Mouse (Mus musculus) 416B (cell line): ENCODE measurements around the gene AB124611.
"Not testable (repeated sequence)": the region's sequence is repeated elsewhere in the genome, so short reads cannot be mapped to it uniquely, and the experiment has no call there.

ENCODE experiments used
- DNase-seq: peaks from one replicate; pipeline ENCODE4 v3.0.0; 2011; ENCODE audit warnings: low read depth

Gene AB124611

GRCm38 (mm10) chr9:21525142-21525936 lies 637 bp upstream of the AB124611 start:
- DNase-seq, result peak; percentile 76

- no peak for DNase-seq
These were observed 613 bp downstream of the AB124611 start for GRCm38 (mm10) chr9:21526634-21526944.

GRCm38 (mm10) chr9:21527100-21527801 lies 1.3 kb downstream of the AB124611 start:
- peak; percentile 47 for DNase-seq

GRCm38 (mm10) chr9:21527917-21528324 lies 1.9 kb downstream of the AB124611 start:
- peak; percentile 77 for DNase-seq

- DNase-seq, result no peak
These were observed 10.5 kb downstream of the AB124611 start for GRCm38 (mm10) chr9:21536501-21536900.

GRCm38 (mm10) chr9:21537009-21537408 lies 11.0 kb downstream of the AB124611 start:
- DNase-seq, result no peak

GRCm38 (mm10) chr9:21539981-21540753 lies 14.2 kb downstream of the AB124611 start:
- DNase-seq, result no peak

- DNase-seq, result not testable (repeated sequence)
These were observed 16.0 kb downstream of the AB124611 start for GRCm38 (mm10) chr9:21542001-21542400.

GRCm38 (mm10) chr9:21545351-21545915 lies 19.5 kb downstream of the AB124611 start:
- no peak for DNase-seq

- DNase-seq, result peak; percentile 99
These were observed 20.2 kb downstream of the AB124611 start for GRCm38 (mm10) chr9:21545916-21546788.

GRCm38 (mm10) chr9:21546789-21547074 lies 20.8 kb downstream of the AB124611 start, which contains the start of gene Carm1:
Gene Carm1 (plus strand): TSS chr9:21546894.
- no peak for DNase-seq

- peak; percentile 49 for DNase-seq
These were observed 21.3 kb downstream of the AB124611 start for GRCm38 (mm10) chr9:21547075-21547941.

GRCm38 (mm10) chr9:21551049-21551448 lies 25.1 kb downstream of the AB124611 start:
- no peak for DNase-seq

- no peak for DNase-seq
These were observed 27.8 kb downstream of the AB124611 start for GRCm38 (mm10) chr9:21553607-21554273.

- peak; percentile 62 for DNase-seq
These were observed 29.3 kb downstream of the AB124611 start for GRCm38 (mm10) chr9:21555198-21555742.

GRCm38 (mm10) chr9:21556996-21557395 lies 31.0 kb downstream of the AB124611 start:
- DNase-seq, result no peak

GRCm38 (mm10) chr9:21557556-21557955 lies 31.6 kb downstream of the AB124611 start:
- no peak for DNase-seq

GRCm38 (mm10) chr9:21558366-21558765 lies 32.4 kb downstream of the AB124611 start:
- DNase-seq, result no peak

GRCm38 (mm10) chr9:21559151-21559550 lies 33.2 kb downstream of the AB124611 start:
- no peak for DNase-seq

- peak; percentile 45 for DNase-seq
These were observed 38.4 kb downstream of the AB124611 start for GRCm38 (mm10) chr9:21564420-21564819.
